Mouse (Mus musculus) thymus, postnatal 25 days (tissue): ENCODE data around the gene Gm4312.
A peak's percentile ranks its signal among the peaks of the same experiment; 100 is the strongest.
"Not testable (repeated sequence)": the region's sequence is repeated elsewhere in the genome, so short reads cannot be mapped to it uniquely, and the experiment has no call there.

Source experiments
- DNase-seq: peaks from one replicate; pipeline ENCODE4 v3.0.0; 2022

Gene Gm4312

GRCm38 (mm10) chr10:100382460-100382859, at the start of gene Gm4312:
Gene Gm4312 (minus strand): TSS chr10:100382560.
- not testable (repeated sequence) for DNase-seq

GRCm38 (mm10) chr10:100427592-100427991, 45.2 kb upstream of the Gm4312 start:
- no peak for DNase-seq

GRCm38 (mm10) chr10:100415566-100415965, 33.2 kb upstream of the Gm4312 start:
- DNase-seq, result no peak

GRCm38 (mm10) chr10:100402301-100402700, 19.9 kb upstream of the Gm4312 start:
- not testable (repeated sequence) for DNase-seq

GRCm38 (mm10) chr10:100361038-100361437, 21.3 kb downstream of the Gm4312 start, which contains the start of gene Gm4307:
Gene Gm4307 (plus strand): TSS chr10:100361338.
- DNase-seq, result not testable (repeated sequence)

- peak; percentile 3 for DNase-seq
Observed at GRCm38 (mm10) chr10:100356841-100357240, 25.5 kb downstream of the Gm4312 start.

GRCm38 (mm10) chr10:100350793-100351192, 31.6 kb downstream of the Gm4312 start, which contains the start of gene Gm4305:
Gene Gm4305 (plus strand): TSS chr10:100351093.
- DNase-seq, result not testable (repeated sequence)

GRCm38 (mm10) chr10:100345672-100346071, 36.7 kb downstream of the Gm4312 start, which contains the start of gene Gm4303:
Gene Gm4303 (plus strand): TSS chr10:100345972.
- not testable (repeated sequence) for DNase-seq

- not testable (repeated sequence) for DNase-seq
Observed at GRCm38 (mm10) chr10:100340536-100340935, 41.8 kb downstream of the Gm4312 start, which contains the start of gene Gm4302. Gene Gm4302 (plus strand): TSS chr10:100340836.

GRCm38 (mm10) chr10:100335376-100335775, 47.0 kb downstream of the Gm4312 start, which contains the start of gene Gm4301:
Gene Gm4301 (plus strand): TSS chr10:100335676.
- not testable (repeated sequence) for DNase-seq
